Mouse (Mus musculus) G1E (cell line): Measurements from ENCODE around the gene Rfesd. TPM values are rescaled to one million over a fixed set of nuclear protein-coding genes. Genes with fewer than 3 reads are reported as not detected.
A peak's percentile ranks its signal among the peaks of the same experiment; 100 is the strongest.

ENCODE experiments used
- ATAC-seq: 2 replicates; pipeline ENCODE4 v1.8.0; 2016; ENCODE audit warnings: mild to moderate bottlenecking; ENCODE audit not compliant: insufficient number of reproducible peaks, poor library complexity, low FRiP score, severe bottlenecking; ENCODE audit errors: extremely low read depth
- DNase-seq: peaks from one replicate; pipeline ENCODE4 v3.0.0; 2012; ENCODE audit warnings: low spot score
- H3K27me3 ChIP-seq: 2 replicates; pipeline ENCODE4 v1.6.1; 2012; ENCODE audit warnings: mild to moderate bottlenecking, low read length, inconsistent platforms; ENCODE audit not compliant: insufficient read depth
- H3K36me3 ChIP-seq: replicated peaks from 2 replicates; pipeline ENCODE3; 2012; ENCODE audit warnings: mild to moderate bottlenecking, inconsistent platforms
- H3K4me1 ChIP-seq: 2 replicates; pipeline ENCODE4 v1.6.1; 2012; ENCODE audit warnings: low read depth, low read length, inconsistent platforms, mixed read lengths; ENCODE audit not compliant: insufficient read depth
- H3K4me3 ChIP-seq: 2 replicates; pipeline ENCODE4 v1.5.1; 2012; ENCODE audit warnings: low read depth, mild to moderate bottlenecking, inconsistent platforms, low read length, moderate library complexity, mixed read lengths
- H3K9me3 ChIP-seq: replicated peaks from 2 replicates; pipeline ENCODE4 v1.6.1; 2012; ENCODE audit warnings: inconsistent platforms
- CTCF ChIP-seq: IDR thresholded peaks from 2 replicates; pipeline ENCODE4 v1.5.1; 2012; ENCODE audit warnings: low read depth, low read length, inconsistent platforms, mixed read lengths
- GATA1 ChIP-seq: IDR thresholded peaks from 2 replicates; pipeline ENCODE4 v1.6.1; 2012; ENCODE audit warnings: borderline replicate concordance, low read length, inconsistent platforms, mixed read lengths
- GATA2 ChIP-seq: IDR thresholded peaks from 2 replicates; pipeline ENCODE4 v1.6.1; 2012; ENCODE audit warnings: low read depth, low read length, inconsistent platforms, borderline replicate concordance
- POLR2AphosphoS5 ChIP-seq: IDR thresholded peaks from 2 replicates; pipeline ENCODE4 v1.6.1; 2012; ENCODE audit warnings: low read depth, low read length, inconsistent platforms; ENCODE audit not compliant: insufficient replicate concordance
- TAL1 ChIP-seq: conservative IDR thresholded peaks from 2 replicates; pipeline ENCODE4 v1.6.1; 2012; ENCODE audit warnings: low read depth, low read length, inconsistent platforms, mixed read lengths
- polyA plus RNA-seq: library from polyadenylated mRNA; stranded (reverse); fragments of >175 nt; gene quantifications from 2 replicates; pipeline ENCODE4 v1.2.3, GENCODE M21; 2012
- total RNA-seq, 2 experiments: library from RNA; stranded (forward) in 1 of 2; stranded (reverse) in 1 of 2; fragments of 200-1000 nt in 1 of 2; fragments of >200 nt in 1 of 2; fragmentation: Nextera tagmentation in 1 of 2; gene quantifications; 2 replicates each; pipeline ENCODE4 v1.2.3; 2014 to 2017

Gene Rfesd
- total RNA-seq (2014; fragmentation: Nextera tagmentation) (29.0 and 29.1 TPM in 2 replicates), total RNA-seq (2017) (17.8 and 29.5 TPM in 2 replicates), polyA plus RNA-seq (1.3 and 3.3 TPM in 2 replicates)

DNA sequence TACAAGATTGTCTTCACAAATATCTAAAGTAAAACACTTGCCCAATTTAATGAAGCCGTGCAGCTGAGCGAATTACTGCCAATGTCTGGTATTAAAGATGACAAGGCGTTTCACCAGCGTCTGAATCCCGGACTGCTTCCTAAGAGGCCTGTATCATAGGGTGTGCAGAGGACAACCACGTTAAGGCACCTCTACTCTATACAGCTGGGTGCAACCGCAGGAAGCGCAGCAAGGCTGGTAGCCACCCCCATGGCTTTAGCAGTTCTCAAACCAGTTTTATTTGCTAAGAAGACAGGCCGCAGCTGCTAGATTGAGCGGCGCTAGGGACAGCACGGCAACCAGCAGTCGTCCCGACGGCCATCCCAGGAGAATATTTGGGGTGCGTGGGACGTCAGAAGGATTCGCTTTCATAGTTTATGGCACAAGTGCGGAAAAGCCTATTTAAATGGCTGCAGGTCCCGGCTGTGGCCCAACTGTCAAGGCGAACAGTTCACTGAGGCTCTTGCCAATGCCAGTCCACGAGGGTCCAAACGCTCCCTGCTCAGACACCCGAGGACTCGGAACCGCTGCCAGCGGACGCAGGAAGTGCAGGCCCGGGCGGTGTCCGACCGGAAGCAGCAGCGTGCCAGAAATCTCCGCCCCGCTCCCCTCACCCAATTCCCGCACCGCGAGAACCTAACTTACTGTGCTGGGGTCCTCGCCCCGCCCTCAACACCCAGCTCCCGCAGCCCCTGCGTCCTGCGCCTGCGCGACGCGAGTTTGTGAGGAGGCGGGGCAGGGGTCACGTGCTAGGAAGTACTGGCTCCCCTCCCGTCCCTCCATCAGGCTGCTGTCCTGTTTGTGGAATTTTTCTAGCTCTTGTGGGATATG, at the start of gene Rfesd:
Rfesd (minus strand) TSS at position 746 of the 870 bp plus-strand sequence.
- ATAC-seq (peak; percentile 92), DNase-seq (peak; percentile 84)
- H3K9me3 ChIP-seq = no peaks in the 10 kb centered on the region
- H3K4me3 ChIP-seq = peak within 1 kb of the TSS; percentile 82
- peaks cover 7% of the 10 kb centered on the region for H3K4me1 ChIP-seq
- peaks cover 2% of the 10 kb centered on the region for H3K36me3 ChIP-seq
- TF ChIP-seq GATA1 = no peak
- TF ChIP-seq POLR2AphosphoS5 = no peak
- TF ChIP-seq GATA2 = no peak
- TF ChIP-seq TAL1 = no peak
- no peak for TF ChIP-seq CTCF
- no peaks in the 10 kb centered on the region for H3K27me3 ChIP-seq

DNA sequence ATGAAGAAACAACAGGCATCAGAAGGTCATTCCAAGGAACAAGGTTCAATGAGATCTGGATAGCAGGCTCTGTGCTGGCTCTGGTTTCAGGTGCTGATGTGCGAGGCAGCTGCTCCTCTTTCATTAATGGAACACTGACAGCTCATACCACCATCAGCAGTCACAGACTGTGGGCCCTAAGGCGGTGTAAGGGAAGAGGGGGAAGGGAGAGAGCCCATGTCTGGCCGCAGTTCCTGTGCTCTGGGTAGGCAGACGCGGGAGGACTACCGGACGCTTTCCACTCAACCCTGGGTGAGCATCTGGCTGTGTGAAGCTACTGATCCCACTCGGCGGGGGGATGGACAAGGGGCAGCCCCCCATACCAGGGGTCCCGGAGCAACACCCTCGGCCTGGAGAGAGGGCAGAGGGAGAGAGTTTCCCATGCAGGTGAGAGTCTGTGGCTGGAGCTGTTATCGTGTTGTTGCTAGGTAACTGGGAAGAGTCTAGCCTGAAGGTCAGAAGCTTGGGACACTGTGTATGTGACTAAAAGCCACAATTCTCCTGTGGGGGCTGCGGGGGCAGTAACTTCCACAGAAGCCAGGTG, 45.9 kb upstream of the Rfesd start:
- TF ChIP-seq TAL1 (no peak), GATA1 (no peak), GATA2 (no peak), POLR2AphosphoS5 (no peak), CTCF (no peak)
- no peaks in the 10 kb centered on the region for H3K4me1 ChIP-seq
- H3K4me3 ChIP-seq = no peak overlapping the region
- ATAC-seq (no peak), DNase-seq (no peak)
- H3K27me3 ChIP-seq = no peaks in the 10 kb centered on the region
- H3K36me3 ChIP-seq = peaks cover 27% of the 10 kb centered on the region
- H3K9me3 ChIP-seq = no peaks in the 10 kb centered on the region

DNA sequence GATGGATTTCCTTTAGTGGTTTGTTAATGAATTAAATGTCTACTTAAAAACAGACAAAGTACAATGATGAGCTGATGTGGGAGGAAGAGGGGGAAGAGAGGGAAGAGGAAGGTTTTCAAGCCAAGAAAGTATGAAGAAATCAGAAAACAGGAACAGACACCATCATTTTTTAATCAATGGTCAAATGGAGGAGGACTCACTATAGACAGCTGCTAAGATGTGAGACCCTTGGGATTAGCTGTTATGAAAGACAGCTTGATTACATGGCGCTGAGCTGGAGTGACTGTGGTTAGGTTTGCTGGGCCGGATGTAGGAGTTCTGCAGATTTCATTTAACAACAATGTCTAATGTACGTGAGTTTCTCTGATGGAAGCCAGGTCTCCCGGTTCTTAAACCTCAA, 45.0 kb upstream of the Rfesd start:
- DNase-seq = no peak
- H3K36me3 ChIP-seq = peaks cover 25% of the 10 kb centered on the region
- ATAC-seq = no peak
- no peak overlapping the region for H3K4me3 ChIP-seq
- H3K9me3 ChIP-seq = no peaks in the 10 kb centered on the region
- H3K4me1 ChIP-seq = no peaks in the 10 kb centered on the region
- no peaks in the 10 kb centered on the region for H3K27me3 ChIP-seq
- TF ChIP-seq GATA2 = no peak
- TF ChIP-seq GATA1 = no peak
- no peak for TF ChIP-seq CTCF
- TF ChIP-seq POLR2AphosphoS5 = no peak
- no peak for TF ChIP-seq TAL1

DNA sequence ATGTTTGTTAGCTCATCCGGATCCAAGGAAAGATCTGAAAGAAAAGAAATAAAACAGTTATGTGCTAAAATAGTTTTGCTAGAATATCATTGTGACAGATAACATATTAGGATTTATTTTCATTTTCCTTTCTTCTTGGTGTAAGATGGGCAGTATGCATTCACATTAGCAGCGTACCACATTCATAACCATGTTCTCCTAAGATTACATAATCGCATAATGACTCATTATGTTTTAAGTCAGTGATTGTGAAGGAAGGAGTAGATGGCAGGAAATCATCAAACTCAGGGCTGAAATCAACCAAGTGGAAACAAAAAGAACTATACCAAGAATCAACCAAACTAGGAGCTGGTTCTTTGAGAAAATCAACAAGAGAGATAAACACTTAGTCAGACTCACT, 44.0 kb upstream of the Rfesd start:
- no peak for DNase-seq
- H3K27me3 ChIP-seq = no peaks in the 10 kb centered on the region
- ATAC-seq = no peak
- no peaks in the 10 kb centered on the region for H3K4me1 ChIP-seq
- TF ChIP-seq TAL1 (no peak), POLR2AphosphoS5 (no peak), GATA1 (no peak), GATA2 (no peak), CTCF (no peak)
- H3K4me3 ChIP-seq = no peak overlapping the region
- H3K9me3 ChIP-seq = no peaks in the 10 kb centered on the region
- peaks cover 25% of the 10 kb centered on the region for H3K36me3 ChIP-seq

DNA sequence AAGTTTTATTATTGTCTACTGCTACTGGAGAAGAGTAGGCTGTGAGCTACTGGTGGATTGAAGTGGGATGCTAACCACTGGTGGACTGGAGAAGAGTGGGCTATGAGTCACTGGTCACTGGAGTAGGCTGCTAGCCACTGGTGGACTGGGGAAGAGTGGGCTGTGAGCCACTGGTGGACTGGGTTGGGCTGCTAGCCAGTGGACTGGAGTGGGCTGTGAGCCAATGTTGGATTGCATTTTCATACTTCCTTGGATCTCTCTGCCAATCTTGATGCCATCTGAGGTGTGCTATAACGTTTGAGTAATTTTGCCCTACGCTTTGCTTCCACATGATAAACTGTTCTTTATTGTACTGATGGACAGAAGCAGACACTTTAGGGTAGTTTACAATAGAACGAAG, 43.6 kb upstream of the Rfesd start:
- DNase-seq (no peak), ATAC-seq (no peak)
- TF ChIP-seq CTCF (no peak), POLR2AphosphoS5 (no peak), GATA2 (no peak), TAL1 (no peak), GATA1 (no peak)
- peaks cover 25% of the 10 kb centered on the region for H3K36me3 ChIP-seq
- H3K4me1 ChIP-seq = no peaks in the 10 kb centered on the region
- H3K9me3 ChIP-seq = no peaks in the 10 kb centered on the region
- H3K4me3 ChIP-seq = no peak overlapping the region
- no peaks in the 10 kb centered on the region for H3K27me3 ChIP-seq

DNA sequence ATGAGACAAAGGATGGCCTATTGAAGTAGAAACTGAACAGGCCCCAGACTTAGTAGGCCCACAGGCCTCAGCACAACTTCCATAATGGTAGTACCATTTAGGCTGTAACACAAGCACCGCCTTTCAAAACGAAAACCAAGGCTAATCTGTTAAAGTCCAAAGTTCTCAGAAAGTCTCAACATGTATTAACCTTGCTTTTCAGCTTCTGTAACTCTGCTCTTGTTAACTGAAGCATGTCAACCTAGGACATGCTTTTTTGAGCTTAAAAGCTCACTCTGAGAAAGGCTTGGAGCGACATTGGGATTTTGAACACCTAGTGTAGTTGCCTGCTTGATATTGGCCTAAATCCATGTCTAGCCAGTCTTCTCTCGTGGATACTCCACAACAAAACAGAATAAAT, 41.1 kb upstream of the Rfesd start:
- DNase-seq (no peak), ATAC-seq (no peak)
- Histone ChIP-seq H3K27me3 (peaks cover 12% of the 10 kb centered on the region), H3K36me3 (peaks cover 13% of the 10 kb centered on the region), H3K4me1 (peaks cover 12% of the 10 kb centered on the region), H3K4me3 (no peak overlapping the region), H3K9me3 (peaks cover 10% of the 10 kb centered on the region)
- TF ChIP-seq TAL1 = no peak
- no peak for TF ChIP-seq GATA2
- TF ChIP-seq POLR2AphosphoS5 = no peak
- TF ChIP-seq GATA1 = no peak
- no peak for TF ChIP-seq CTCF
